Mouse (Mus musculus) cerebellum, postnatal 4 days (tissue): ENCODE measurements around the gene Stat4.

Experiments used
- DNase-seq, 2 experiments: peaks; one replicate each; pipeline ENCODE4 v3.0.0; 2022; ENCODE audit warnings: low spot score in 2 of 2, mixed read lengths in 1 of 2

The Stat4 gene

GRCm38 (mm10) chr1:52144907-52145306 lies 158.0 kb downstream of the Stat4 start:
- no peak for DNase-seq

DNA sequence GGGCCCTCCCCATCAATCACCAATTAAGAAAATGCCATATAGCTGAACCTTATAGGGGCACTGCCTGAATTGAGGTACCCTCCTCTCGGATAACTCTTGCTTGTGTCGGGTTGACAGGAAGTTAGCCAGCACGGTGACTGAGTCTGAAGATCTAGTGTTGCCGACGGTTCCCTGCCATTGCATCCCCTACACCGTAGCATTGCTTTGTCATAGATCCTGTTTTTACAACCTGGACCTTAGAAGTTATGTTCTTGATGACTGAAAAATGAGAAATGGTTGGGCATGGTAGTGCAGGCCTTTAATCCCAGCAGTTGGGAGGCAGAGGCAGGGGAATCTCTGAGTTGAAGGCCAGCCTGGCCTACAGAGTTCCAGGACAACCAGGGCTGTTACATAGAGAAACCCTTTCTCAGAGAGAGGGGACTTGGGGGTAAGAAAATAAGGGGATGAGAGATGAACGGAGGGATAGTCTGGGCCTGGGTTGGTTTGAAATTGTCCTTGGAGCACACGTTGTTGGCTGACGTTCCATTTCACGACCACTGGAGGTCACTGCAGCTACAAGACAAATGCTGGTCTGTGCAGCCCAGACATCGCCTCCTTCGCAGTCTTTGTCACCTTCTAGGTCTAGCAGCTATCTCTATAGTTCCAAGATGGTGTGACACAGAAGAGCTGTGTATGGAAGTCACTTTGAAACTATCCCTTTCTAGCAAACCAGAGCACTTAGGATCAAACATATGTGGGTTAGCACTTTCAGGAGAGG lies 159.4 kb downstream of the Stat4 start:
- DNase-seq, result peak in 1 of 2 experiments; percentile 54

DNA sequence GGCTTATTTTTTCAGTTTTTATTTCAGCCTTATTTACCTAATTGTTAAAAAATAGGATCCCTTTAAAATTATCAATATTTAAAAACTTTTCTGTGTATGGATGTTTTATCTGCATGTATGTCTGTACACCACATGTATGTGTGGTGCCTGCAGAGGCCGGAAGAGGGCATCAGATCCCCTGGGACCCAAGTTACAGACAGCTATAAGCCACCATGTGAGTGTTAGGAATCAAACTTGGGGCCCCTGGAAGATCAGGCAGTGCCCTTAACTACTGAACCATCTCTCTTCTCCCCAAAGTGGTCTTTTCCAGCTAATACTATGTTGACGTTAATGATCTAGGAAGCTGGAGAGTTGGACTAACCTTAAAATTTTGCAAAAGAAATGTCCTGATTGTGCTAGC lies 160.5 kb downstream of the Stat4 start:
- DNase-seq, result no peak

DNA sequence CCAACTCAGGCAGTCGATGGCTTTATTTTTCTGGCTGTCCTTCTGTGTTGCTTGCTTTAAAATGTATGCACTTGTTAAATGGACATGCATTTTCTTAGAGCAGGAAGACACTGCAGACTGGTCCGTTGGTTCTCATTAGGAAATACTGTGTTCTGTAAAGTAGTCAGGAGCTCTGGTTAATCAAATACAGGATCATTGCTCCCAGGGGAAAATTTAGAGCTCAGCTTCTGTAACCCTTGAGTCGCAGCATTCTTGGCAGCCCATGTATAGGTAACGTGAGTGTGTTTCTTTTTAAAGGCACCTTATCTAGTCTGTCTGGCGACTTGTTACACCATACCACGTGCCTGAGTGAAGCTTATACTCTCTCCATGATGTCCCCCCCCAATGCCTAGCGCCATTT lies 161.2 kb downstream of the Stat4 start:
- DNase-seq, result no peak

DNA sequence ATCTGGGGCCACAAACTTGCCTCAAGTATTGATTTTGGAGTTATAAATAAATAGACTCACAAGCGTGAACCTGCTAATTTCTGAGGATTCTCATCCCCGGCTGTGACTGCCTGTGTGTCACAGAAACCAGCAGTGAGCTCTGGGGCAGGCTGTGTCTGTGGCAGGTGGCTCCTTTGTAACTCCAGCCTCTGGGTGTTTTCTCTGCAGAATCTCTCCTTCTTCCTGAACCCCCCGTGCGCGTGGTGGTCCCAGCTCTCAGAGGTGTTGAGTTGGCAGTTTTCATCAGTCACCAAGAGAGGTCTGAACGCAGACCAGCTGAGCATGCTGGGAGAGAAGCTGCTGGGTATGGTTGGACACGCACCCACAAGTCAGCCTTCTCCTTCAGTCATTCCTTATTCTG lies 161.7 kb downstream of the Stat4 start:
- DNase-seq, result no peak

- peak in 1 of 2 experiments; percentile 53 for DNase-seq
Observed at GRCm38 (mm10) chr1:52149934-52150346, 163.0 kb downstream of the Stat4 start.

DNA sequence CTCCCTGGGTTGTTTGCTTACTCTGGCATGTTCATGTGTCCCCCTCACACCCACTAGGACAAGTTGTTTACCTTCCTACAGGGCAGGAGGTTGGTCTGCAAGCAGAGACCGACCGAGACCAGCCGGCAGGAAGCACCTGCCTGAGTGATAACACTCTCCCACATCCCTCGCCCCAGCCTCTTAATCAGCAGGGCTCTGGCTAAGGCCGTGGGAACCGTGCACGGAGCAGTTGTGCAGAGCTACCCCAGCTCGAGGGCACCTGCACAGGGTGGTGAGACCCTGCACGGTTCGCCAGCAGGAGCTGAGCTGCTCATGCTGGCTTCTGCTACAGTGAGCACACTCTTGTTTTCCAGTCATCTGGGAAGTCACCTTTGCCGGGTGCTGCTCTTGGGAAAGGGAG lies 163.7 kb downstream of the Stat4 start:
- DNase-seq, result no peak

DNA sequence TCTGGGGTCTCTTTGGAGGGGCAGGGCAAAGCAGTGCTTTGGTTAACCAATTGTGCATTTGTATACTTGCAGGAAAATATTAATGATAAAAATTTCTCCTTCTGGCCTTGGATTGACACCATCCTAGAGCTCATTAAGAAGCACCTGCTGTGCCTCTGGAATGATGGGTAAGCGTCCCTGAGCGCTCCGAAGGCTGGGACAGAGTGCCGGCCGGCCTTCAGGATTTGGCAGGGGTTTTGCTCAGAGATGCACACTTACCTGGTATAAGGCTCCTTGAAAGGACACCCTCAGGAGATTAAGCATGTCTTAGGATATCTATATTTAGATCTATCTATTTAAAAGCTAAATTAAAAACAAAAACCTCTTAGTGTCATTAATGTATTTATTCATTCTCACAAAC lies 164.2 kb downstream of the Stat4 start:
- no peak for DNase-seq

DNA sequence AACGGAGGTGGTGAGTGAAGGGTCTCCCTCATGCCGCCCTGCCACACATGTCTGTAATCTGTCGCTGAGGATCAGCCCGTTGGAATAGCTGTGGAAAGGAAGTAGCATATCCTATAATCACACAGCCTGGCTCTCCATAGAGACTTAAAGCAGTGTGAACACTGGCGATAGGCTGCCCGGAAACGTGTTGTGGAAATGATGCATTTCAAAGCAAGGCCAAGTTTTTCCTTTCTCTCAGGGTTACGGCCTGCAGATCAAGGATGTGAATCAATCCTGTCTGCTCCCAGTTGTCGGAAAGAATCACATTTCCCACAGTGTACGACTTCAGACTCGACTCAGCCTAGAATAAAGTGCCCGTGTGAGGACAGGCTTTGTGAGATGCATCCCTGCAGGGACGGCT lies 165.4 kb downstream of the Stat4 start:
- no peak for DNase-seq

DNA sequence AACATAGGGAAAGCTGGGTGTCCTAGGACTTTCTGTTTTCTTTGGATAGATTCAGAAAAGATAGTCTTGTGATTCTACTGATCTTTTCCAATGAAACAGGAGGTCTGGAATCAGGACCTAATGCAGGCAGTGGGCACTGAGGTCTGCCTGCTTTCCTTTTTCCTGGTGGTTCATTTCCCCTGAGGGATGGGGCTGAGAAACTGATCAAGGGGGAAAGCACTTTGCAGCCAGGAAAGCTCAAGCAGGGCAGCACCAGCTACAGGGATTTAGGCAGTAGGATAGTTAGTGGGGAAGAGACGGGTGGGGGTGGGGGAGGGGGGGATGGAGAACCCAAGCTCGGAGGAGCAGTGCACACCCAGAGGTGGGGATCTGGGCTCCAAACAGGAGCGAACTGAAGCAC lies 166.0 kb downstream of the Stat4 start:
- no peak for DNase-seq

DNA sequence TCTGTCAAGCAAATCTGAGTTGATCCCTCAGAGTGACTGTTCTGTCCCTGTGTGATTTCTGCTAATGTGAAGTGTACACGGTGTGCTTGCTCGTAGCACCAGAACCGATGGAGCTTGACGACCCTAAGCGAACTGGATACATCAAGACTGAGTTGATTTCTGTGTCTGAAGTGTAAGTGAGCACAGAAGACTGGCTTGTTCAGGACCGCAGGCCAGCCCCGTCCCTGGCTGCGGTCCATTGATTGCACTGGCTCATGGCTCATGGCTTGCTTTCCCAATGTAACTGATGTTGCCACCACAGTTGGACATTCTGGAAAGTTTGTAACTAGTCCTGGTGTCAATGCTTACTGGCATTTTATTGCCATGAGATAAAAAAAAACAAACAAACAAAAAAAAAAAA lies 167.9 kb downstream of the Stat4 start:
- no peak for DNase-seq

DNA sequence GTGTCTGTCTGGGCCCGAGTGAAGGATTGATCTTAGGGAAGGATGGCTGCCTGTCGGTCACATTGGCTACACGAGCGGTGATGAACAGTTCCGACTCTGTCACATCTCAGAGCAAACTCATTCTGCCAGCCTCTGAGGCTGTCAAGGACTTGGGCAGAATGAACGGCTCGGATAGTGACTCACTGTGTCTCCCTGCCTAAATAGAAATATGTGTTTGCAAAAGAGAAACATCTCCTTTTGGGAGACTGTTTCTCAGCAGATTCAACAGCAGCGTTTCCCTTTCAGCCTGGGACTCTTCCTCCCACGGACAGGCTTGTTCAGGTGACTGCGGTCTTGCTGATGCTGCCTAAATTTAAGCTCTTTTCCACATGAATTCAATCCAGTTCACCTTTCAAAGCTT lies 169.4 kb downstream of the Stat4 start:
- no peak for DNase-seq
